Mouse (Mus musculus) kidney, postnatal 10 days (tissue): ENCODE results near the gene Coro7.
A peak's percentile ranks its signal among the peaks of the same experiment; 100 is the strongest.

Source experiments
- DNase-seq: peaks from one replicate; pipeline ENCODE4 v3.0.0; 2021; ENCODE audit warnings: mixed read lengths

Coro7 gene

GRCm38 (mm10) chr16:4647651-4648141, 31.9 kb downstream of the Coro7 start:
- DNase-seq, result peak; percentile 71

GRCm38 (mm10) chr16:4646831-4647230, 32.7 kb downstream of the Coro7 start:
- no peak for DNase-seq

DNA sequence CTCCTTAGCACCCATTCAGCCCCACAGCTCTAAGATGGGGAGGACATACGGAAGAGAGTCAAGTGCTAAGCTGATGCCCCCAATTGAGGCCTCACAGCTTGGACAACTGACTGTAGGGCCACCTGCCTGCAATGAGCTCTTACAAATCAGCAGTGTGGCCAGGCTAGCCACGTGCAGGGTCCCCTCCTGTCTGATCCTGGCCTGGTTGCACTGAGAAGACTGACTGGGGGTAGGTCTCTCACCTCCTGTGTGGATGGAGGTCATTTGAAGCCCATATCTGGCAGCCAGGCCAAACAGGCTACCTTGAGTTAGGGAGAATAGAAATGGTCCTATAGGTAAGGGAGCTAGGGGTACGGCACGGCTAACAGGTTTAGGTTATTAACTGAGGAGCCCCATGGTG, 33.7 kb downstream of the Coro7 start:
- DNase-seq, result no peak

DNA sequence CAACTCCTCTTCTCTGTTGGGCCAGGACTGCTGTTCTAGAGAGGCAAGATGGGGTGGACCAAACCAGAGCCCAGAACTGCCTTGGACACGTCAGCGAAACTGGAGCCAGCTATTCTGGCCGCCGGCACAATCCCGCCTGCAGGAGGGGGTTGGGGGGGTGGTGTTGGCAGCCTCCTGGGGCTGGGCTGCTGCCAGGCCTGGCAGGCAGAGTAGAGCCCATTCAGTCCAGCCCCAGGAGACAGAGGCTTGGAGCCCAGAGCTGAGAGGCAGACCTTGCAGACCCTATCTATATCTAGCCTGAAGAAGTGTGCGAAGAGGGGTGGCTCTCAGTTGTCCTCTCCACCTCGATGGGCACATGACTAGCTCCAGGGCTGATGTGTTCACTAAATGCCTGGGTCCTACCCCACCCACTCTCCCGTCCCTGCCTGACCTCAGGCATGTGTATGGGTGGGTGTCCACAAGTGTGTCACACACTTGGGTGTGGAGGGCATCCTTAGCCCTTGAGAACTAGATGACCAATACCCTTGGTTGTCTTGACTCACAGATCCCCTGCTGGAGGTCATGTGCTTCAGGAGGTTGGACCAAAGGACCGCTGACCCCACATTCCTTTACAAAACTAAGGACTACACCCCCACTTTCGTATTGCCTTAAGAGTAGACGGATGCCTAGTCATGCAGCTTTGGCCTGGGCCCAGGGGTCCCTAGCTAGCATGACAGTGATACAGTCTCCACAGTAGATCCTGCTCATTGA, 35.7 kb downstream of the Coro7 start:
- DNase-seq, result peak; percentile 85

GRCm38 (mm10) chr16:4642937-4643336, 36.6 kb downstream of the Coro7 start:
- DNase-seq, result no peak

GRCm38 (mm10) chr16:4642190-4642589, 37.4 kb downstream of the Coro7 start:
- peak; percentile 79 for DNase-seq

DNA sequence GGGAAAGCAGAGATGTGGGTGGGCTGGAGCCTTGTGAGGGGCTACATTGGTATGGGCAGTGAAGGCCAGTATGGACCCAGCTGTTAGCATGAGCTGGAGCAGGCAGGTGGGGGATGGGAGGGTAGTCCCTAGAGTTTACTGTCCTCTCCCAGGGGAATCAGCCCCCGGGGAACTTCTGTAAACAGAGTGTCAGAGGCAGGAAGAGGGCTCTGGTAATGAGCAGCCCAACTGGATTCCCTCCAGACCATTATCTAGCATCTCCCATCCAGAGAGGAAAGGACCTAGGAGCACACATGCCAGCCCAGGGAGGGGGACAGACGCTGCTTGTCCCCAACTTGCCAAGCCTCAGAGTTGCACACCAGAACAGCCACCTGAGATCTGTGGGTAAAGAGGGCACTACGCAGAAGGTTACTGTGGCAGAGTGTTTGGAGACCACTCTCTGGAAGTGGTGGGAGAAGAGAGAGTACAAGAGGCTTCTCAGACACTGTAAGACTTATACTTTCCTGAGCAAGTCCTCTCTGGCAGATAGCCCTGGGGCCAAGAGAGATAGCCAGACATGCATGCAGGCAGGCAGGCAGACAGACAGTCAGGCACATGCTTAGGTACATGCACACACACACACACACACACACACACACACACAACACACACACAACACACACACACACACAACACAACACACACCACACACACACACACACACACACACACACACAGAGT, 38.3 kb downstream of the Coro7 start:
- DNase-seq, result peak; percentile 68

- DNase-seq, result peak; percentile 75
Observed at GRCm38 (mm10) chr16:4640267-4641005, 39.1 kb downstream of the Coro7 start.

- DNase-seq, result peak; percentile 95
Observed at GRCm38 (mm10) chr16:4639831-4640237, 39.7 kb downstream of the Coro7 start, which contains the start of the genes Vasn and Dnaja3. Vasn (plus strand) TSS chr16:4639941. Dnaja3 (plus strand) TSS chr16:4639989.

DNA sequence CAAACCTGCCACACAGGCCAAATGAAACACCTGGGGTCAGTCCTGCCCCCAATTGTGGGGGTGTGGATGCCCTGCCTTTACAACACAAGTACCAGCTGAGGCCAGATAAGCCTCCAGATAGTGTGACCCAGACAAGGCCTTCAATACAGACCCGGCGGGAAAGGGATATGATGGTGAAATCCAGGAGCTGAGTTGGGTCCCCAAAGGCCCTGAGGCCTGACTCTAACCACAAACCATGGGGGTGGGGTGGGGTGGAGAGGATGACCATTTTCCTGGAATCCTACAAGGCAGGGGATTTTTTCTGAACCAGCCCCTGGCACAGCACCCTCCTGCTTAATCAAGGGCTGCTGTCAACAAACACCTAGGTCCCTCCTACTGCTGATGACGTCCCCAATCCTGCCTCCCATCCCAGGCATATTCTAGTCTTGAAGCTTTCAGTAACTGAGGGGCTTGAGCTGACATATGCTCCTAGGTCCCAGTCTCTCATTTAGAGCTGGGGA, 40.6 kb downstream of the Coro7 start:
- no peak for DNase-seq

DNA sequence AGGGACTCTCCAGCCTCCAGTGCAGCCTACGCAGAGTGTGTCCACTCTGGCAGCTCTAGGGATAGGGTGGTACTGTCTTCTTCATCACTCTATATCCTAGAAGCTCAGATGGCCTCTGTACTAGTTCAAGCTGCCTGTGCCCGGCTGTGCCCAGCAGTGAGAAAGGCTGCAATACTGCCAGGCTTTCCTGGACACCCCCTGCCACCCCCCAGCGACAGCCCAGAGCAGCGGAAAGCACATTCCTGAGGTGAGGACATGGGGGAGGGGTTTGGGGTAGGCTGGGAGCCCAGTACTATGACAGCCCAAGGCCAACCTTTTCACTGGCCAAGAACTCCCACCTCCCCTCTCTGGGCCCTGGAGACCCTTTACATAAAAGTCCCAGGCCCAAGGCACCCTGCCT, 43.8 kb downstream of the Coro7 start:
- peak; percentile 51 for DNase-seq

GRCm38 (mm10) chr16:4634681-4635080, 44.9 kb downstream of the Coro7 start:
- no peak for DNase-seq

DNA sequence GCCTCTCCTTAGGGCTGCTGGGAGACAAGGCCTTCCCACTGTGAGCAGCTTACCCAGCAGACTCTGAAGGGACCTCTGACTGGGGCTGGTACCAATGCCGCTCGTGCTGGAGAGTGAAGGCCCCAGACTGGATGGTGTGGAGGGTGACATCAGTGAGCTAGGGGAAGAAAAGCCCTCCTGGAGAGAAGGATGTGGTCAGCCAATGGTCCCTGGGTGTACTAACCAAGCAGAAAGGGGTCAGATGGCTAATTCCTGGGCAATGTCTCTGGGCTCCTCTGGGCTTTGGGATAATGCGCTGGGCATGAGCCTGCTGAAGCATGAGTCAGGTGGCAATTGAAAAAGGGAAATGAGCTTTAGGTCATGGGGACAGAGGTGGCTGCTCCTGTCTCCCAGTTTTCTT, 45.9 kb downstream of the Coro7 start:
- no peak for DNase-seq

- DNase-seq, result peak; percentile 79
Observed at GRCm38 (mm10) chr16:4632050-4632449, 47.5 kb downstream of the Coro7 start.

GRCm38 (mm10) chr16:4629950-4630349, 49.6 kb downstream of the Coro7 start:
- DNase-seq, result peak; percentile 92

DNA sequence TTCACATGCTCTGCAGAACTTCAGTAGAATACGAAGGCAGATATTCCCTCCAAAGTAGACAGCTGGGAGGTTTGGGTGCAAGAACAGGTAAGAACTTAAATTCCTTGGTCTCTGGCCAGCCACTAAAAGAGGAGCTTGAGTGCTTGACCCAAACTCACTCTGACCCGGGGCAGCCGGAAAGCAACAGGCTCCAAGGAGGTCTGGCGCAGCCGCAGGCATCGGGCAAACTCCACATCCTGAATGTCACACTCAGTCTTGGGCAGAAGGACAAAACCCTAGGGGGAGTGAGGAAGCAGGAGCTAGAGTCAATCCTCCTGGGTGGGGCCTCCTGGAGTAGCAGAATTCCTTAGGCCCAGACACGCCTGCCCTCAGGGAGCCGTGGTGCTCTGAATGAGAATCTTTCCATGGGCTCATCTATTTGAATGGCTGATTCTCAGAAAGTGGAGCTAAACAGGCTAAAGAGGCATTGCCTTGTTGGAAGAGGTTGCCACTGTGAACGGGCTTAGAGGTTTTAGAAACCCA, 50.6 kb downstream of the Coro7 start:
- DNase-seq, result peak; percentile 12

DNA sequence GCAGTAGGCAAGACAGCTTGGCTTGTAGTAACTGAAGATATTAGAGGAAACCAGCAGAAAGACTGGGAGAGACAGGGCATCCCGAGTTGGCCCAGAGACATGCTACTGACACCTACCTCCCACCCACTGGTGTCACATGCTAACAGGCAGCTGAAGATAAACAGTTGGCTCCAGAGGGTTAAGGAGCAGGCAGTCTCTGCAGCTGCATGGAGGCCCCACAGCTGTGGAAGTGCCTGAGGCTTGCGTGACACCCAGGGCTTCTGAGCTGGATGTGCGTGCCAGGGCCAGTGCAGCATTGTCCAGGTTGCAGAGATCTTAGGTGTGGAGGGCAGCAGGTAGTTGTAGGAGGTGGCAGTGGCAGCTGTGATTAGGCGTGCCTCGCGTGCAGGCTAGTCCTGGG, 52.5 kb downstream of the Coro7 start:
- no peak for DNase-seq

DNA sequence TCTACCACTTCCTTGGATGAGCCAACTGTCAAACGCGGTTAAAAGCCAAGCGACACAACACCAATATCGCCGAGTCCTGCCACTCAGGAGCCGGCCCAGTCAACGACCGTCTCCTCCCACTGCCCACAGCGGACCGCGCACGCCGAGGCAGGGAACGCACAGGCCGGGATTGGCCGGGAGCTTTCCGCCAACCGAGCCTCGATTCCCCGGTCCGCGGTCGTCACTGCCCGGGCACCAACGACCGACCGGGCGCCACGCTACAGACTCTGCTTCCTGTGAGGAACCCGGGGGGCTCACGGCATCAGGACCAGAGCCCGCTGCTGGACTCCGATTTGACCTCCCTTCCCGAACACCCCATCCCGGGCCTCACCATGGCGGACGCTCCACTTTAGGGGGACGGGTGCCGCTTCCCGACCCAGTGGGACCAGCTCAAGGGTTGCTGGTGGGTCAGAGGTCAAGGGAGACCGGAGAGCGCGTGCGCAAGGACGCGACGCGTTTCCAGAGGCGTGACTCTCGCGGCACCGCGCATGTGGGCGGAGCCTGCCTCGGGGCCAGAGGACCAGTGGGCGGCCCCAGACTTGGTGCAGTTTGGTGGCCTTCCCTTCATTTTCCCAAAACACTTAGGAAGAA, 55.0 kb downstream of the Coro7 start, which contains the start of gene Pam16:
Gene Pam16, minus strand, starts transcription at position 508 of the 630 bp plus-strand sequence.
- peak; percentile 96 for DNase-seq

- DNase-seq, result no peak
Observed at GRCm38 (mm10) chr16:4624074-4624473, 55.5 kb downstream of the Coro7 start.

DNA sequence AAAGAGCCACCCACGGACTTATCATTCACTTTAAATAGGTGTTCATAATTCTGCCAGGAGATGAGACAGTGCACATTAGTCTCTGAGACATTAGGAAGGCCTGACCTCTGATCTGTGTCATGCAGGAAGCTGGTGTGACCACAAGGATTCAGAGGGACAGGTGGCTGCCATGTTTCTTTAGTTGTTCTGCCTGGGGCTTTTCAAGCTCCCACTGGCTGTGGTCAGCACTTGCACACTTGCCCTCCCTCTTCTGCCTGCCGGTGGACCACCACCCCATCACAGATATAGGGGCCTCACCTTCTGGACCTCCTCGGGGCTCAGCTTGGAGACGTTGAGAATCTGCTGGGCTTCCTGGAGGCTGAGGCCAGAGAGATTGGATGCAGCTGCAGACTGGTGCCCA, 62.7 kb downstream of the Coro7 start:
- no peak for DNase-seq

- no peak for DNase-seq
Observed at GRCm38 (mm10) chr16:4615297-4615696, 64.3 kb downstream of the Coro7 start.

- peak; percentile 72 for DNase-seq
Observed at GRCm38 (mm10) chr16:4614639-4615038, 64.9 kb downstream of the Coro7 start.
